Mouse (Mus musculus) E14TG2a.4 (cell line): Measurements from ENCODE around the gene Stat4.

Source experiments
- CTCF ChIP-seq: conservative IDR thresholded peaks from 2 replicates; pipeline ENCODE4 v1.5.1; 2014; ENCODE audit warnings: low read length
- POU5F1 ChIP-seq: IDR thresholded peaks from 2 replicates; pipeline ENCODE4 v1.6.1; 2014; ENCODE audit warnings: low read length, borderline replicate concordance

DNA sequence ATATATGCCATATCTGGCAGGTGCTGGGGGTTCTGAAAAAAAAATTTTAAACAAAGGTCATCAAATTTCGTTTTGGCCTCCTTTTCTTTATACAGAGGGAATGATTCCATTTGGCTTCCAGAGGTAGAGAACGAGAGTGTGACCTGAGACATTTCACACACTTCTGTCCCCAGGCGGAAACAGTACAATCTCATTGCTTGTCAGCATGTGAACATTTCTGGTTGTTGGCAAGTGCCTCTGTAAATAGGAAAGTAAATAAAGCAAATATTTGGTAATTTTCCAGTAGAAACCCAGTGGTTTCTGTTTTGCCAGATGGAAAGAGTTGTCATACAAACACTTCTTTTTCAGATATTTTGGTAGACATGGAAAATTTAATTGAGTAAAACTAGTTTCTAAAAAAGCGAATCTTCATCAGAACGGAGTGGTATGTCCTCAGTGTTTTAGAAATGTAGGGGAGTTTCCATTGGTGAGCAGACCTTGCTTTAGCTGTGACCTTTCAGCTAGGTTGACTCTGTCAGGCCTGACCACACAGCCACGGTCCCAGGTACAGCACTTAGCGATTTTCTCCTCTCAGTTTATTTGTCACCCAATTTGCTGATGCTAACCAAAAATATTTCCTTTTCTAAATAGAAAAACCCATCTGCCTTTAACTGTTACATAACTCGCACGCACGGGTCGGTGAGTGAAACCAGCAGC, 53.6 kb downstream of the Stat4 start:
- TF ChIP-seq CTCF (no peak), POU5F1 (no peak)
